Mouse (Mus musculus) urinary bladder, adult 2 months (tissue): ENCODE data around the gene Filip1. TPM values are rescaled to one million over a fixed set of nuclear protein-coding genes. Genes with fewer than 3 reads are reported as not detected.

Experiments
- DNase-seq: peaks from one replicate; pipeline ENCODE4 v3.0.0; 2022; ENCODE audit warnings: low spot score
- polyA plus RNA-seq: library from polyadenylated mRNA; depleted of rRNA; stranded (reverse); fragments of >200 nt; gene quantifications from 2 replicates; pipeline ENCODE4 v1.2.3, GENCODE M21; 2012

The Filip1 gene
- polyA plus RNA-seq, 1 experiment: 18.2 TPM

GRCm38 (mm10) chr9:79979274-79979673 lies 33.4 kb downstream of the Filip1 start:
- no peak for DNase-seq

GRCm38 (mm10) chr9:79978228-79979024 lies 34.2 kb downstream of the Filip1 start:
- DNase-seq: no peak

- peak; percentile 44 for DNase-seq
These were observed 35.1 kb downstream of the Filip1 start for GRCm38 (mm10) chr9:79977549-79977971.

- DNase-seq: peak; percentile 22
These were observed 35.9 kb downstream of the Filip1 start for GRCm38 (mm10) chr9:79976789-79977188.

GRCm38 (mm10) chr9:79975121-79975520 lies 37.5 kb downstream of the Filip1 start:
- no peak for DNase-seq

- DNase-seq: no peak
These were observed 39.1 kb downstream of the Filip1 start for GRCm38 (mm10) chr9:79973582-79973981.

GRCm38 (mm10) chr9:79972705-79973104 lies 39.9 kb downstream of the Filip1 start:
- no peak for DNase-seq

GRCm38 (mm10) chr9:79971619-79972018 lies 41.0 kb downstream of the Filip1 start:
- no peak for DNase-seq

- DNase-seq: no peak
These were observed 42.0 kb downstream of the Filip1 start for GRCm38 (mm10) chr9:79970659-79971118.

GRCm38 (mm10) chr9:79969544-79969943 lies 43.1 kb downstream of the Filip1 start:
- DNase-seq: no peak

GRCm38 (mm10) chr9:79966711-79967487 lies 45.8 kb downstream of the Filip1 start:
- DNase-seq: no peak

- no peak for DNase-seq
These were observed 46.9 kb downstream of the Filip1 start for GRCm38 (mm10) chr9:79965600-79966392.

GRCm38 (mm10) chr9:79965003-79965402 lies 47.6 kb downstream of the Filip1 start:
- DNase-seq: no peak

- DNase-seq: no peak
These were observed 50.9 kb downstream of the Filip1 start for GRCm38 (mm10) chr9:79961630-79962285.

GRCm38 (mm10) chr9:79960453-79960852 lies 52.2 kb downstream of the Filip1 start:
- DNase-seq: no peak

- no peak for DNase-seq
These were observed 54.3 kb downstream of the Filip1 start for GRCm38 (mm10) chr9:79958395-79958794.

GRCm38 (mm10) chr9:79954944-79955343 lies 57.7 kb downstream of the Filip1 start:
- no peak for DNase-seq

- DNase-seq: no peak
These were observed 60.7 kb downstream of the Filip1 start for GRCm38 (mm10) chr9:79951984-79952383.

- no peak for DNase-seq
These were observed 61.3 kb downstream of the Filip1 start for GRCm38 (mm10) chr9:79951339-79951738.

GRCm38 (mm10) chr9:79950666-79951065 lies 62.0 kb downstream of the Filip1 start:
- no peak for DNase-seq

GRCm38 (mm10) chr9:79950038-79950437 lies 62.6 kb downstream of the Filip1 start:
- DNase-seq: no peak
